Mouse (Mus musculus) heart, embryonic 12.5 days (tissue): ENCODE data around the gene Zfp958. TPM values are rescaled to one million over a fixed set of nuclear protein-coding genes. Genes with fewer than 3 reads are reported as not detected.

ENCODE experiments used
- ATAC-seq: fragments of 200-750 bp; cut with Nextera tagmentation; 2 replicates; pipeline ENCODE4 v1.8.0; 2017; ENCODE audit warnings: moderate TSS enrichment, moderate library complexity; ENCODE audit not compliant: insufficient number of reproducible peaks, low FRiP score
- H3K27ac ChIP-seq: fragments of 300-500 bp; sonication (generic); 2 replicates; pipeline ENCODE4 v1.5.1; 2016; ENCODE audit warnings: mild to moderate bottlenecking, moderate library complexity; ENCODE audit not compliant: poor library complexity, severe bottlenecking
- H3K27me3 ChIP-seq: fragments of 300-500 bp; sonication (generic); replicated peaks from 2 replicates; pipeline ENCODE4 v1.6.1; 2016; ENCODE audit warnings: mild to moderate bottlenecking, moderate library complexity
- H3K36me3 ChIP-seq: fragments of 300-500 bp; sonication (generic); 2 replicates; pipeline ENCODE4 v1.6.1; 2016; ENCODE audit warnings: mild to moderate bottlenecking, moderate library complexity
- H3K4me1 ChIP-seq: fragments of 300-500 bp; sonication (generic); replicated peaks from 2 replicates; pipeline ENCODE4 v1.6.1; 2016; ENCODE audit warnings: mild to moderate bottlenecking
- H3K4me2 ChIP-seq: fragments of 300-500 bp; sonication (generic); 2 replicates; pipeline ENCODE4 v1.6.1; 2016; ENCODE audit warnings: mild to moderate bottlenecking, moderate library complexity
- H3K4me3 ChIP-seq: fragments of 300-500 bp; sonication (generic); 2 replicates; pipeline ENCODE4 v1.5.1; 2016; ENCODE audit warnings: mild to moderate bottlenecking
- H3K9ac ChIP-seq: fragments of 300-500 bp; sonication (generic); 2 replicates; pipeline ENCODE4 v1.6.1; 2016; ENCODE audit warnings: mild to moderate bottlenecking, moderate library complexity
- H3K9me3 ChIP-seq: fragments of 300-500 bp; sonication (generic); replicated peaks from 2 replicates; pipeline ENCODE4 v1.6.1; 2016; ENCODE audit warnings: mild to moderate bottlenecking, moderate library complexity
- WGBS: fragments of 180-500 bp; shearing (Covaris S2); methylation state at CpG from one replicate; pipeline ENCODE4 v1.1.7; 2016; 5-methylcytosine and 5-hydroxymethylcytosine counted together
- polyA plus RNA-seq: library from polyadenylated mRNA; unstranded; fragments of >200 nt; fragmentation: Nextera tagmentation; extraction: Ambion mirVana; gene quantifications from 2 replicates; pipeline ENCODE4 v1.2.1, GENCODE M21; 2016

The Zfp958 gene
- polyA plus RNA-seq, 1 experiment from 2014 or later: 8.4 TPM

- 78% methylated on average over 7 of the region's 7 CpGs for WGBS
- H3K36me3 ChIP-seq: no peaks in the 10 kb centered on the region
- ATAC-seq: no peak
- no peaks in the 10 kb centered on the region for H3K27me3 ChIP-seq
- H3K4me3 ChIP-seq: no peak overlapping the region
- peaks cover 8% of the 10 kb centered on the region; the same call in 1 of the 2 replicates for H3K9me3 ChIP-seq
- no peaks in the 10 kb centered on the region for H3K4me1 ChIP-seq
- H3K27ac ChIP-seq: no peak overlapping the region
- no peak overlapping the region for H3K4me2 ChIP-seq
- H3K9ac ChIP-seq: no peak overlapping the region
These were observed 43.6 kb downstream of the Zfp958 start for GRCm38 (mm10) chr8:4656536-4656935.

- Histone ChIP-seq H3K4me1 (no peaks in the 10 kb centered on the region), H3K27ac (no peak overlapping the region), H3K4me3 (no peak overlapping the region), H3K27me3 (no peaks in the 10 kb centered on the region), H3K36me3 (0 out of 2 replicates have a peak, but pooled peaks cover 3% of the 10 kb centered on the region), H3K9me3 (peaks cover 20% of the 10 kb centered on the region), H3K4me2 (no peak overlapping the region), H3K9ac (no peak overlapping the region)
- no peak for ATAC-seq
- 81% methylated on average over 17 of the region's 17 CpGs for WGBS
These were observed 62.4 kb downstream of the Zfp958 start for GRCm38 (mm10) chr8:4675191-4676003.

- H3K27ac ChIP-seq: no peak overlapping the region
- peak overlapping the region; percentile 57 for H3K4me3 ChIP-seq
- peak overlapping the region; percentile 62 for H3K4me2 ChIP-seq
- H3K27me3 ChIP-seq: no peaks in the 10 kb centered on the region
- 80% methylated on average over 7 of the region's 7 CpGs for WGBS
- peaks cover 20% of the 10 kb centered on the region for H3K9me3 ChIP-seq
- ATAC-seq: no peak
- H3K36me3 ChIP-seq: 0 out of 2 replicates have a peak, but pooled peaks cover 3% of the 10 kb centered on the region
- H3K9ac ChIP-seq: no peak overlapping the region
- no peaks in the 10 kb centered on the region for H3K4me1 ChIP-seq
These were observed 63.6 kb downstream of the Zfp958 start for GRCm38 (mm10) chr8:4676586-4676985.

GRCm38 (mm10) chr8:4677265-4678217 is 64.6 kb downstream of the Zfp958 start:
- Histone ChIP-seq H3K9ac (peak overlapping the region; percentile 69), H3K9me3 (peaks cover 18% of the 10 kb centered on the region), H3K4me2 (peak overlapping the region; percentile 62), H3K4me3 (peak overlapping the region; percentile 57), H3K4me1 (no peaks in the 10 kb centered on the region), H3K36me3 (0 out of 2 replicates have a peak, but pooled peaks cover 3% of the 10 kb centered on the region), H3K27me3 (no peaks in the 10 kb centered on the region), H3K27ac (peak overlapping the region; percentile 91)
- WGBS: under 1% methylated on average over 72 of the region's 72 CpGs
- ATAC-seq: peak; percentile 97

- under 1% methylated on average over 37 of the region's 37 CpGs for WGBS
- ATAC-seq: peak; percentile 70
- Histone ChIP-seq H3K4me1 (no peaks in the 10 kb centered on the region), H3K27ac (peak overlapping the region; percentile 91), H3K9me3 (peaks cover 18% of the 10 kb centered on the region), H3K9ac (peak overlapping the region; percentile 68), H3K27me3 (no peaks in the 10 kb centered on the region), H3K4me3 (peak overlapping the region; percentile 57), H3K36me3 (0 out of 2 replicates have a peak, but pooled peaks cover 3% of the 10 kb centered on the region), H3K4me2 (peak overlapping the region; percentile 62)
These were observed 65.4 kb downstream of the Zfp958 start for GRCm38 (mm10) chr8:4678218-4678907.

- H3K4me3 ChIP-seq: peak overlapping the region; percentile 57
- ATAC-seq: no peak
- peaks cover 18% of the 10 kb centered on the region for H3K9me3 ChIP-seq
- H3K9ac ChIP-seq: peak overlapping the region; percentile 68; the same call in 1 of the 2 replicates
- H3K27ac ChIP-seq: peak overlapping the region; percentile 91; the same call in 1 of the 2 replicates
- no peaks in the 10 kb centered on the region for H3K4me1 ChIP-seq
- peak overlapping the region; percentile 62 for H3K4me2 ChIP-seq
- no peaks in the 10 kb centered on the region for H3K27me3 ChIP-seq
- 0 out of 2 replicates have a peak, but pooled peaks cover 3% of the 10 kb centered on the region for H3K36me3 ChIP-seq
- 76% methylated on average over 8 of the region's 8 CpGs for WGBS
These were observed 66.1 kb downstream of the Zfp958 start for GRCm38 (mm10) chr8:4678908-4679545.

GRCm38 (mm10) chr8:4679796-4680195 is 66.8 kb downstream of the Zfp958 start:
- no peak overlapping the region for H3K4me2 ChIP-seq
- no peak overlapping the region for H3K27ac ChIP-seq
- H3K4me3 ChIP-seq: no peak overlapping the region
- H3K36me3 ChIP-seq: 0 out of 2 replicates have a peak, but pooled peaks cover 3% of the 10 kb centered on the region
- ATAC-seq: no peak
- peaks cover 18% of the 10 kb centered on the region for H3K9me3 ChIP-seq
- no peak overlapping the region for H3K9ac ChIP-seq
- no peaks in the 10 kb centered on the region for H3K27me3 ChIP-seq
- H3K4me1 ChIP-seq: no peaks in the 10 kb centered on the region
- WGBS: 92% methylated on average over 3 of the region's 3 CpGs

Other genes with a start within 250 kb of the Zfp958 start
- gene Cers4, start 120.1 kb upstream of the Zfp958 start, polyA plus RNA-seq: 40.1 and 40.7 TPM in 2 replicates
- gene Shcbp1, start 166.4 kb downstream of the Zfp958 start, polyA plus RNA-seq: 51.7 and 52.5 TPM in 2 replicates